Mouse (Mus musculus): Measurements from ENCODE around the gene Ankrd36.

Gene Ankrd36

DNA sequence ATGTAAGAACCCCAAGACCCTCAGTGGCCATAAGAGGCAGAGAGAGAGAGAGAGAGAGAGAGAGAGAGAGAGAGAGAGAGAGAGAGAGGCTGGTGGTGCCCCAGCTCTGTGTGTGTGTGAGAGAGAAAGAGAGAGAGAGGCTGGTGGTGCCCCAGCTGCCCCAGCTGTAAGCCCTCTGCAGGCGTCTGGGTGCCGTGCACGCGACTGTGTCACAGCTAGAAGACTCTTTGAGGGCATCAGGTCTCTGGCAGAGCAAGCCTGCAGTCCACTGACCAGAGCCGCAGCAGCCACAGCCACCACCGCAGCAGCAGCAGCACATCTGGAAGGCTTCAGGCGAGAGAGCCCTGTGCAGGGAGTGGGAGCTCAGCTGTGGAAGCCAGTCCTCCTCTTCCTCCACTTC lies 114.8 kb downstream of the Ankrd36 start:
- no peak for DNase-seq (ENCODE audit: low spot score)

- DNase-seq (ENCODE audit: low spot score) = peak; percentile 58
These were observed 122.3 kb downstream of the Ankrd36 start for GRCm38 (mm10) chr11:5691775-5692174.

GRCm38 (mm10) chr11:5700808-5701207 lies 131.3 kb downstream of the Ankrd36 start:
- DNase-seq (ENCODE audit: low spot score) = no peak

- DNase-seq (ENCODE audit: low spot score) = no peak
These were observed 131.8 kb downstream of the Ankrd36 start for GRCm38 (mm10) chr11:5701300-5701699.

DNA sequence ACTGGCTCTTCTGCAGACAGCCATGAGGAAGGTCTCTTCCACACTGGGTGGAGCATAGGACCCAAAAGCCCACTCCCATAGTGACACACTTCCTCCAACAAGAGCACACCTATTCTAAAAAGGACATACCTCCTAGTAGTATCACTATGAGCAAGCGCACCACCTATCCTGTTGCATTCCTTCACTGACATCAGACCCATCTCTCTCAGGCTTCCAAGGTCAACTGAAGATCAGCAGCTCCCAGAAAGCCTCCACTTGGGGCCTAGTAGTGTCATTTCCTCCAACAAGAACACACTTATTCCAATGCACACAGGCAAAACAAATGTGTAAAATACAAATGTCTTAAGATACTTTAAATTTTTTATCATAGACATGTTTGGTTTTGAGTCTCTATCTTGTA lies 132.3 kb downstream of the Ankrd36 start:
- no peak for DNase-seq (ENCODE audit: low spot score)

DNA sequence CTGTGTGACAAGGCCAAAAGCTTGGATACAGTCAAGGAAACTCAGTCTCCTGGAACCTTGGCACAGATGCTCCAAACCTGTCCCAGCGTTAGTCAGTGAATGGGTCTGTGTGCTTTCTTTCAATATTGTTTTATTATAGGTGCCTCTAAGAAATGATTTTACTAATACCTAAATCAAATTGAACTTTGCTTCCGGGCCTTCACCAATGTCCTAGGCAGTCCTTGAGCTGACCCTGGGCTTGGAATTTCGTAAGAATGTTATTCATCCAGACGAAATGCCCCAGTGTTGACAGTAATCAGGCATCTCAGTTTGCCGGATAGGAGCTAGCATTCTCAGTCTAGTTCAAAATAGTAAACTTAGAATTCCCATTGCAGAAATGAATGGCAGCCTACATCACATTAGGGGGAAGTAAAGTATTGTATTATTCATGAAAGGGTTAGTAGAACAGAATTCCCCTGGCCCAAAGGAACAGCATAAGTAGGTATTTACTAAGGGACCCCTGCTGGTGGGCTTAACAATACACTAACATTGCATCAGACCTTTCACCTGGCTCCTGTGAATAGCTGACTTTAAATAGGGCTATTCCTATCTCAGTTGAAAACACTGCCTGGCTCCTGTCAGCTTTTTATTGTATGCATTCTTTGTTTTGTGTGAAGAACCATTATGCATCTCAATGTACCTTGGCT lies 132.9 kb downstream of the Ankrd36 start:
- no peak for DNase-seq (ENCODE audit: low spot score)

DNA sequence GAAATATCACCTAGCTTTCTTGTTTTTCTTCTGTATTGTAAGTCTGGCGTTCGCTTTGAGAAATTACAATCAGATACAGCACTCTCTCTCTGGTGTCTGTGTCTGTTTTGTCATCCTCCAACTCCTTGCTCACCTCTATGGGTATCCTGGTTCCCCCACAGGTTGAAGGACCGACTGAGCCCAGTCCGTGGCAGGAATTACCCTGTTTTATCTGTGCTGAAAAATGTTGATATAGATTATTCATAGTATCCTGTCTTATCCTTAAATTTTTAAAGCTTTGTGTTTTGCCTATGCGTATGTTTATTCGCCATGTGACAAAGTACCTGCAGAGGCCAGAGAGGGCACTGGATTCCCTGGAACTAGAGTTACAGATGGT lies 133.5 kb downstream of the Ankrd36 start:
- DNase-seq (ENCODE audit: low spot score) = no peak

GRCm38 (mm10) chr11:5703341-5703740 lies 133.9 kb downstream of the Ankrd36 start:
- DNase-seq (ENCODE audit: low spot score) = no peak

GRCm38 (mm10) chr11:5705972-5706371 lies 136.5 kb downstream of the Ankrd36 start:
- no peak for DNase-seq (ENCODE audit: low spot score)

DNA sequence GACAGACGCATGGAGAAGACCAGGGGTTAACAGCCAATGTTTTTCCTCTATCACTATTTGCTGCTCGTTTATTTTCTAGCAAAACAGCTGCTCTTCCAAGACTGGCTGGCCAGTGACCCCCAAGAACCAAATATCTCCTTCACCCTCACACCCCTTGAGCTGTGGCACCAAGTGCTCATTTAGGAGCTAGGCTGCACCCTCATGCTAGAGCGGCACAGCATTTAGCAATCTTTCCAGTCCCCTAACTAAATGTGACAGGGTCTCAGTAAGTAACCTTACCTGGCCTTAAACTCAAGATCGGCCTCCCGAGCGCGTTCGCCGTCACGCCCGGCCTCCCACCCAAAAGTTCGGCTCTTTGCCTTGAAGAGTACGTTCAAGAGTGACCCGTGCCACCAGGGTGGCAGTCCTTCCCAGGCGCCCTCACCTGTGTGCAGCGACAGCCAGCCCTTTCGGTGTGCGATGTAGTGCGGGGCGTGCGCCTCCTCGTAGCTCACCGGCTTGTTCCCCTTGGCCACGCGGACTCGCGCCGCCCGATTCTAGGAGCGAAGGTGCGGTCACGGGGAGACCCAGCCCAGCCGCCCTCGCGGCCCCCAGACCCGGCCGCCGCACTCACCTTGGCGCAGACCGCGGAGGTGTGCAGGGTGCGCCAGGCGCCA lies 137.5 kb downstream of the Ankrd36 start:
- DNase-seq (ENCODE audit: low spot score) = no peak

DNA sequence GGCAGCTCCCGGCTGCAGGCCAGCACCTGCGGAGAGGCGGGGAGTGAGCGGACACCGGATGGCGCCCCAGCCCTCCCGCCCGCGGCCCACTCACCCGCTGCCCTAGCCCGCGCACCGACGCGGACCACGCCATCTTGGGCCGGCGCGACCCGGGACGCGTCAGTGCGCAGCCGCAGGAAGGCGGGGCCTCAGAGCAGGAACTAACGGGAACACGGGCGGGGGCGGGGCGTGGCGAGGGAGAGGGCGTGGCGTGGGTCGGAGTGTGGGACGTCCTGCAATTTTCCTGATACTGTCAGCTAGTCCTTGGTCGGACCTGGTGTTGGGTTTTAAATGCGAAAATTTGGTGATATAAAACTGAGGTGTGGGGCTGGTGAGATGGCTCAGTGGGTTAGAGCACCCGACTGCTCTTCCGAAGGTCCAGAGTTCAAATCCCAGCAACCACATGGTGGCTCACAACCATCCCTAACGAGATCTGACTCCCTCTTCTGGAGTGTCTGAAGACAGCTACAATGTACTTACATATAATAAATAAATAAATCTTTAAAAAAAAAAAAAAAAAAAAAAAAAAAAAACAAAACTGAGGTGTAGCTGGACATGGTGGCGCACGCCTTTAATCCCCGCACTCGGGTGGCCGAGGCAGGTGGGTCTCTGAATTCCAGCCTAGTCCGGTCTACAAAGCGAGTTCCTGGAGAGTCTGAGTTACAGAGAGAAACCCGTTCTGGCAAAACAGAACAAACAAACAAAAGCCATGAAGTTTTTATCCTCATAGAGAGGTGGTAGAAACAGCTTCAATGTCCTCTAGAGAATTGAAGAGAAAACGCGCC lies 138.3 kb downstream of the Ankrd36 start:
- DNase-seq (ENCODE audit: low spot score) = peak; percentile 85

- no peak for DNase-seq (ENCODE audit: low spot score)
These were observed 145.7 kb downstream of the Ankrd36 start for GRCm38 (mm10) chr11:5715179-5715578.

DNA sequence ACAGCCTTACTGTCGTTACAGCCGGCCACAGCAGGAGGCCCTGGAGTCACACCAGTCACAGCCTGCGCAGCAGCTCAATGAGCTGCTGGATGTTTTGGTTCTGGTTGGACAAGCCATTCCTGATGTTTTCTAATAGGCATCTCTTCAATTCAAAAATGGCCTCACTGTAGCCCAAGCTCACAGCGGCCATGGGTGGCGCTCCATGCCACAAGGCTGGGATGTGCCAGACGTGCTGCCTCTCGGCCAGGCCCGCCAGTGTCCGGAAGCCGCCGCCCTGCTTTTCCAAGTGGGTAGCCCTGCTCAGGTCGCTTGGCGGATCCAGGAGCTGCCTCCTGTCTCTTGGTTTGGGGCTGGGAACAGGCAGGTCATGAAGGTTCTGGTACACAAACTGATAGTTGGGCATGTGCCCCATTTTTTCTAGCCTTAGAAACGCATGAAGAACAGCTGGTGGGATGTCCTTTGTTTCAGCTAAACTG lies 146.2 kb downstream of the Ankrd36 start, which contains the start of gene Mrps24:
Gene Mrps24 (minus strand): TSS at position 51 of the 476 bp plus-strand sequence.
- no peak for DNase-seq (ENCODE audit: low spot score)

DNA sequence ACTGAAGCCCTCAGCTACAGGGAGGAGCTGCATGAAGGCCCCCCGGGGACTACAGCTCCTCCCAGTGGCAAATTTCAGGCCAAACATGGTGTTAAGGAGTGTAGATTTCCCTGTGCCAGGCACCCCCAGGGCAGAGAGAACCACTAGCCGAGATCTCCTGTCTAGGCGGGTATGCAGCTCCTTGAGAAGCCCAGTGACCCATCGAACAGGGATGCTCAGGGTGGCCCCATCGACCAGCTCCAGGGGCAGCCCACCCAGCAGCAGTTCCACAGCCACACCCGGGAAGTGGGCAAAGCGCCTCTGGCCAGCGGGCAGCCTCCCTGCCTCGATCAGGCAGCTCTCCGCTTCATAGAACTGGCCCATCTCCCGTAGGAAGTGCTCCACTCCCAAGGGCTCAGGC lies 146.8 kb downstream of the Ankrd36 start:
- DNase-seq (ENCODE audit: low spot score) = no peak

DNA sequence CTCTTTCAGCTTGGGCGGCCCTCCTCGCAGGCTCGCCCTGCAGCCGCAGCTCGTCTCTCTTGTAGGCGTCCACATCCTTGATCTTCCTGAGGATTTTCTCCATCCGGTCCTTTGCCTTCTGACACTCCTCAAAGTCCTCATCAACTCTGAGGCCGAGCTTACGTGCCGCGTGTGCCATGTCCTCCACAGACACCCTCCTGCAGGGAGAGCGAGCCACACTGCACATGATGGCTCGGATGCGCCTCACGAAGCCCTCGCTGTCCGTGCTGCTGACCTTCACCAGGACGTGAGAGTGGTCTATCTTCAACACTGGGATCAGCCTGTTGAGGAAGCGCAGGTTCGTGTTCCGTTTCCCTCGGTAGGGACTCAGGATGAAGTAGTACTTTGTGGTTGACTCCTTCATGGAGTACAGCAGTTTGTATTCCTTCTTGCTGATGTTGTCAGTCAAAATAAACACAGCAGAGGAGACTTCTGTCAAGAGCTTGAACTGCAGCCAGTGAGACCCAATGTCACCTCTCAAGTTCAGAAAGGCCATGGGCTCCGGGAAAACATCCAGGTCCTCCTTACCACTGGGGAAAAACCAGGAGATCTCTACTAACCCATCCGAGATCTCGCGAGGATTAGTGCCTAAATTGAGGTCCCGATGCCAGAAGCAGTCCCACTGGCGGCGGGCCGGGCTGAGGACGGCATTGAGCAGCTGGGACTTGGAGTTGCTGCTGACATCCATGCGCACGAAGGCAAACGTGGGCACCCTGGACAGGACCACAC lies 147.6 kb downstream of the Ankrd36 start:
- DNase-seq (ENCODE audit: low spot score) = no peak

GRCm38 (mm10) chr11:5718611-5719354 lies 149.3 kb downstream of the Ankrd36 start:
- no peak for DNase-seq (ENCODE audit: low spot score)

DNA sequence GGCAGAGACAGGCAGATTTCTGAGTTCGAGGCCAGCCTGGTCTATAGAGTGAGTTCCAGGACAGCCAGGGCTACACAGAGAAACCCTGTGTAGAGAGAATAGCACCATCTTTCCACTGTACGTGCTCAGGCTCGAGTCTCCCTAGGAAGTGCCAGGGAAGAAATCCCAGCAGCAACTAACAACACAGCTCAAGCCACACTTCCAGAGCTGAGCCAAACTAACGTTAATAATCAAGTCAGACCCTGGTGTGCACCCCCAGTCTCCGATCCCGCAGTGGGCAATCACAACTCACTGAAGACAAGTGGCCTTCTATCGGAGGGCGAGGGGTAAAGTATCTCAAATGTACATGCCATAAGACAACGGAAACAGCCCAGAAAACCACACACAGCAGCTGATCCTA lies 160.1 kb downstream of the Ankrd36 start:
- no peak for DNase-seq (ENCODE audit: low spot score)

DNA sequence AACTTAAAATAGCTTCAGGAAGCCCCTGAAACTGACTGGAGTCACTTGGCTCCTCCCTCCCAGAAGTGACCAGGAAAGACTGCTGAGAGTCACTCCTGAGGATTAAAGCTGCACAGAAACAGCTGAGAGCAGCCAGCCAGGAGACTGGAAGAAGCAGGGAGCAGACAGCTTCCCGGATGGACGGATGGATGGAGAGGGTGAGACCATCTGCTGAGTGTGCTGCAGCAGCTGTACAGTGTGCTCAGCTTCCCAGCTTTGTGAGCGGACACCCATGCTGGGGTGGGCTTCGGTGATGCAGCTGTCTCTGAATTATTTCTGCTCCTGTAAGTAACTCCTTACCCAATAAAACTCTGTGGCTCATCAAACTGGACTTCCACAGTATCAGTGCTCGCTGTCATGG lies 162.9 kb downstream of the Ankrd36 start:
- no peak for DNase-seq (ENCODE audit: low spot score)

GRCm38 (mm10) chr11:5734323-5734722 lies 164.8 kb downstream of the Ankrd36 start:
- no peak for DNase-seq (ENCODE audit: low spot score)

DNA sequence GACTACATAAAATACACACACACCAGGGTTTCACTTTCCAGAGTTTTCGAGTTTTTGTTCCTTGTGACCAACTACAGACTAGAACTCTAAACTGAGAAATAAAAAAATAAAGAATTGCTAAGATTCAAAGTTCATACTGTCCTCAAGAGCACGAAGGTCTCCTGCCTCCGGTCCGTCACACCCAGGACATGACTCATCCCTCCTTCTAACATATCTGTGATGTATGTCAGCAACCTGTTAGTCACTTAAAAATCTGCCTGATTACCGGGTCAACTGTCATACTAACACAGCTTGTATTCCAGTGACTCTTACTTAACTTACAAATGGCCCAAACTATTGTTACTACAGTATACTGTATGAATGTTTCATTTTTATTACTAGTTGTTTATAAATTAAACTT lies 167.7 kb downstream of the Ankrd36 start:
- DNase-seq (ENCODE audit: low spot score) = no peak
